Mouse (Mus musculus) bone marrow macrophage, adult 2 months (primary cell): ENCODE results near the gene Cd22.

ENCODE experiments used
- CTCF ChIP-seq: IDR thresholded peaks from 2 replicates; pipeline ENCODE4 v1.5.1; 2012; ENCODE audit warnings: low read depth, mild to moderate bottlenecking, low read length, moderate library complexity
- POLR2A ChIP-seq: IDR thresholded peaks from 2 replicates; pipeline ENCODE4 v1.6.1; 2012; ENCODE audit warnings: mild to moderate bottlenecking, low read depth, low read length, borderline replicate concordance

DNA sequence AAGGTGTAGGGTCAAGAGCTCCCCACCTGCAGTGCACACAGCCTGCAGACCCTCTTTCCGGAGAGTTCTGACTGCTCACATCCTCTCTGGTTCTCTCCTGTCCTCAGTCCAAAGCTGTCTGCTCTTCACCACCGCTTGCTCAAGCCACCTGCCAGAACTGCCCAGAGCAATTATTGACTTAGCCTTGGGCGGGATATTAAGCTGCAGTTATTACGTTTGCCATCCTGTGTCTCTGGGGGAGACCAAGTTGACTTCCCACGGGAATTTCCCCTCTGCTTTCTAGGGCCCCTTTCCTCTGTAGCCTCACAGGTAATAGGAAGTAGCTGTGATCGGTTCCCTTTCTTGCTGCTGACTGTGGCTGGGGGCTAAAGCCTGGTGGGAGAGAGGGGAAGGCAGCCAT lies 60.0 kb downstream of the Cd22 start:
- TF ChIP-seq POLR2A, result no peak
- TF ChIP-seq CTCF, result no peak
